Mouse (Mus musculus) CH12.LX (cell line): ENCODE results near the gene Lrrc8c. TPM values are rescaled to one million over a fixed set of nuclear protein-coding genes. Genes with fewer than 3 reads are reported as not detected.

Experiments
- DNase-seq: peaks from one replicate; pipeline ENCODE4 v3.0.0-alpha.2; 2013; ENCODE audit errors: extremely low read depth
- H3K27ac ChIP-seq: 2 replicates; pipeline ENCODE4 v1.5.1; 2012; ENCODE audit warnings: low read depth, mild to moderate bottlenecking, control low read depth, moderate library complexity; ENCODE audit not compliant: insufficient read depth
- H3K27me3 ChIP-seq: replicated peaks from 2 replicates; pipeline ENCODE3; 2012; ENCODE audit warnings: inconsistent platforms
- H3K36me3 ChIP-seq, 2 experiments: replicated peaks in 1 of 2; 2 replicates each; pipeline versions ENCODE3 to v1.6.1; 2012; ENCODE audit warnings: inconsistent platforms in 1 of 2, low read length in 1 of 2, mild to moderate bottlenecking in 1 of 2, mixed read lengths in 1 of 2, moderate library complexity in 1 of 2; ENCODE audit not compliant: control insufficient read depth in 1 of 2, insufficient read depth in 1 of 2
- H3K4me1 ChIP-seq, 2 experiments: 2 replicates each; pipeline ENCODE4 v1.6.1; 2012; ENCODE audit warnings: inconsistent platforms in 1 of 2, moderate library complexity in 1 of 2; ENCODE audit not compliant: insufficient read depth in 2 of 2, control insufficient read depth in 1 of 2
- H3K4me2 ChIP-seq: 2 replicates; pipeline ENCODE4 v1.6.1; 2012; ENCODE audit warnings: low read depth, mild to moderate bottlenecking, control low read depth; ENCODE audit not compliant: poor library complexity, insufficient read depth, severe bottlenecking
- H3K4me3 ChIP-seq, 3 experiments: fragments of 150-350 bp in 1 of 3; sonication (generic) in 1 of 3; replicated peaks in 1 of 3; 2 replicates each; pipeline versions ENCODE3 to v1.5.1; 2011 to 2012; ENCODE audit warnings: low read depth in 2 of 3, low read length in 2 of 3, mild to moderate bottlenecking in 2 of 3, moderate library complexity in 2 of 3, control low read depth in 1 of 3, improper control_type of control experiment in 1 of 3, inconsistent platforms in 1 of 3, mixed read lengths in 1 of 3; ENCODE audit not compliant: poor library complexity in 1 of 3
- H3K79me2 ChIP-seq: replicated peaks from 2 replicates; pipeline ENCODE4 v1.6.1; 2012; ENCODE audit warnings: mild to moderate bottlenecking, moderate library complexity; ENCODE audit not compliant: control insufficient read depth, poor library complexity, insufficient read depth, severe bottlenecking; ENCODE audit errors: extremely low read depth
- H3K9ac ChIP-seq: 2 replicates; pipeline ENCODE4 v1.6.1; 2012; ENCODE audit warnings: low read depth, mild to moderate bottlenecking, control low read depth, moderate library complexity; ENCODE audit not compliant: insufficient read depth
- H3K9me3 ChIP-seq: replicated peaks from 2 replicates; pipeline ENCODE3; 2012; ENCODE audit warnings: low read length, inconsistent platforms, mixed read lengths
- CHD2 ChIP-seq: IDR thresholded peaks from 2 replicates; pipeline ENCODE4 v1.6.1; 2011; ENCODE audit warnings: low read length, improper control_type of control experiment
- CTCF ChIP-seq, 2 experiments: IDR thresholded peaks in 1 of 2; conservative IDR thresholded peaks in 1 of 2; 2 replicates each; pipeline ENCODE4 v1.5.1; 2011 to 2012; ENCODE audit warnings: low read depth in 2 of 2, low read length in 2 of 2, improper control_type of control experiment in 1 of 2, inconsistent platforms in 1 of 2, mild to moderate bottlenecking in 1 of 2, moderate library complexity in 1 of 2
- EP300 ChIP-seq: IDR thresholded peaks from 2 replicates; pipeline ENCODE4 v1.6.1; 2011; ENCODE audit warnings: low read length, improper control_type of control experiment
- ETS1 ChIP-seq: conservative IDR thresholded peaks from 2 replicates; pipeline ENCODE4 v1.6.1; 2012; ENCODE audit warnings: low read depth, mild to moderate bottlenecking, inconsistent platforms, low read length, improper control_type of control experiment, moderate library complexity
- GABPA ChIP-seq: IDR thresholded peaks from 2 replicates; pipeline ENCODE4 v1.6.1; 2012; ENCODE audit warnings: low read depth, low read length, improper control_type of control experiment, inconsistent platforms; ENCODE audit not compliant: insufficient replicate concordance
- HCFC1 ChIP-seq: IDR thresholded peaks from 2 replicates; pipeline ENCODE4 v1.6.1; 2012; ENCODE audit warnings: low read depth, mild to moderate bottlenecking, inconsistent platforms, low read length, improper control_type of control experiment
- IRF4 ChIP-seq: IDR thresholded peaks from 2 replicates; pipeline ENCODE4 v1.6.1; 2014; ENCODE audit warnings: low read depth, mild to moderate bottlenecking, inconsistent platforms, low read length, improper control_type of control experiment
- JUN ChIP-seq: IDR thresholded peaks from 2 replicates; pipeline ENCODE4 v1.6.1; 2011; ENCODE audit warnings: low read depth, mild to moderate bottlenecking, low read length, improper control_type of control experiment, moderate library complexity; ENCODE audit not compliant: insufficient read depth
- KAT2A ChIP-seq: IDR thresholded peaks from 2 replicates; pipeline ENCODE4 v1.6.1; 2012; ENCODE audit warnings: low read length, improper control_type of control experiment, inconsistent platforms; ENCODE audit not compliant: insufficient replicate concordance
- MAX ChIP-seq: IDR thresholded peaks from 2 replicates; pipeline ENCODE4 v1.6.1; 2011; ENCODE audit warnings: low read length, improper control_type of control experiment
- MAZ ChIP-seq: IDR thresholded peaks from 2 replicates; pipeline ENCODE4 v1.6.1; 2012; ENCODE audit warnings: low read depth, mild to moderate bottlenecking, inconsistent platforms, low read length, improper control_type of control experiment, moderate library complexity
- MEF2A ChIP-seq: IDR thresholded peaks from 2 replicates; pipeline ENCODE4 v1.6.1; 2014; ENCODE audit warnings: low read depth, mild to moderate bottlenecking, inconsistent platforms, low read length, improper control_type of control experiment, borderline replicate concordance
- MXI1 ChIP-seq: IDR thresholded peaks from 2 replicates; pipeline ENCODE4 v1.6.1; 2011; ENCODE audit warnings: mild to moderate bottlenecking, low read depth, low read length, improper control_type of control experiment
- PAX5 ChIP-seq: IDR thresholded peaks from 2 replicates; pipeline ENCODE4 v1.6.1; 2012; ENCODE audit warnings: low read length, inconsistent platforms, mixed read lengths
- POLR2A ChIP-seq: IDR thresholded peaks from 2 replicates; pipeline ENCODE4 v1.6.1; 2011; ENCODE audit warnings: low read depth, mild to moderate bottlenecking, improper control_type of control experiment, low read length
- RAD21 ChIP-seq: IDR thresholded peaks from 2 replicates; pipeline ENCODE4 v1.6.1; 2011; ENCODE audit warnings: low read depth, mild to moderate bottlenecking, low read length, improper control_type of control experiment, moderate library complexity
- SIN3A ChIP-seq: IDR thresholded peaks from 2 replicates; pipeline ENCODE4 v1.6.1; 2012; ENCODE audit warnings: low read length, improper control_type of control experiment, inconsistent platforms
- TBP ChIP-seq: conservative IDR thresholded peaks from 2 replicates; pipeline ENCODE4 v1.6.1; 2011; ENCODE audit warnings: low read depth, low read length, improper control_type of control experiment
- UBTF ChIP-seq: IDR thresholded peaks from 2 replicates; pipeline ENCODE4 v1.6.1; 2012; ENCODE audit warnings: low read depth, mild to moderate bottlenecking, inconsistent platforms, low read length, improper control_type of control experiment, moderate library complexity
- USF1 ChIP-seq: IDR thresholded peaks from 2 replicates; pipeline ENCODE4 v1.6.1; 2014; ENCODE audit warnings: low read depth, mild to moderate bottlenecking, inconsistent platforms, low read length, improper control_type of control experiment
- ZC3H11A ChIP-seq: IDR thresholded peaks from 2 replicates; pipeline ENCODE4 v1.6.1; 2012; ENCODE audit warnings: low read depth, mild to moderate bottlenecking, inconsistent platforms, low read length, improper control_type of control experiment
- ZKSCAN1 ChIP-seq: IDR thresholded peaks from 2 replicates; pipeline ENCODE4 v1.6.1; 2012; ENCODE audit warnings: low read depth, inconsistent platforms, low read length, improper control_type of control experiment, borderline replicate concordance
- dilution Hi-C: fragments of 300-500 bp; cut with MboI; formaldehyde crosslinking; loops from 2 replicates; pipeline ENCODE4 v1.14.3; 2020; ENCODE audit warnings: low sequenced_read_pairs; ENCODE audit not compliant: extremely low pct_unique_long_range_greater_than_20kb, extremely low pct_ligation_motif_present
- in situ Hi-C: fragments of 300-500 bp; cut with MboI; formaldehyde crosslinking; loops from 3 replicates; pipeline ENCODE4 v1.14.3; 2019; ENCODE audit warnings: low sequenced_read_pairs, low pct_ligation_motif_present, low pct_unique_long_range_greater_than_20kb, mixed read lengths
- polyA plus RNA-seq: library from polyadenylated mRNA; unstranded; fragments of >175 nt; gene quantifications from 2 replicates; pipeline ENCODE4 v1.2.1, GENCODE M21; 2012; ENCODE audit warnings: low read depth; ENCODE audit not compliant: insufficient read length
- total RNA-seq, 2 experiments: library from RNA; depleted of rRNA; stranded (reverse); fragments of 300-350 nt in 1 of 2; fragments of >200 nt in 1 of 2; gene quantifications; 2 replicates each; pipeline ENCODE4 v1.2.3; 2012 to 2014

The Lrrc8c gene
- total and polyA plus RNA-seq, 3 experiments = 3.3 to 10.3 (median 5.9) TPM

GRCm38 (mm10) chr5:105648648-105649287 is 129.6 kb downstream of the Lrrc8c start (continued):
- no peak for TF ChIP-seq KAT2A
- TF ChIP-seq UBTF = no peak
- no peak for TF ChIP-seq JUN
- peak; percentile 78 for TF ChIP-seq POLR2A
- peak; percentile 37 for TF ChIP-seq RAD21
- peak; percentile 29; the same call in 1 of the 2 replicates for TF ChIP-seq MAX
- TF ChIP-seq SIN3A = peak; percentile 52; the same call in 1 of the 2 replicates
- TF ChIP-seq IRF4 = peak; percentile 66; the same call in 1 of the 2 replicates
- peak in 1 of 2 experiments; percentile 38; a peak in 2 of 4 replicates for TF ChIP-seq CTCF (conservative IDR thresholded peaks at IDR 0.05 in 1 of 2, IDR thresholded peaks at IDR 0.05 in 1 of 2; ENCODE audit: low read depth in 2 of 2, low read length in 2 of 2)
- peak; percentile 46; the same call in 1 of the 2 replicates for TF ChIP-seq MEF2A

DNA sequence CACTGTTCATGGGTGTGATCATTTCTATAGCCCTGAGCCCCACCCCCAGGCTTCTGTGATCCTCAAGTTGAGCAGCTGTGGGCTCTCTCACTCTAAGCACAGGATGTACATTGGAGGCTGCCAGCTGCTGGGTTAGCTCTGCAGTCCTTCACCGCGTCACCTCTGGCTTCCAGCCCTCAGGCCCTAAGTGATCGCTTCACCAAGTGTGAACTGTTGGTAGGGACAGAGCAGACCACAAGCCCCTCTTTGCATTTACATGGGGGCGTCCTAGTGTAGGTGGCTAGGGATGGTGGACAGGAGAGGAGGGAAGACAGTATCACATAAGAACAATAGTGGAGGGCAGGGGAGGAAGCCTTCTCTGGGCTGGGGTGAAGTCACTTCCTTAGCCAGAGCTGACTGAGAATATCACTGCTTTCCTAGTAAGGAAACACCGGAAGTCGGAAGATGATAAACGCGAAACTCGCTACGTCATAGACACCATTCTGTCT is 130.4 kb downstream of the Lrrc8c start:
- no peak overlapping the region for H3K9ac ChIP-seq
- H3K36me3 ChIP-seq = peaks cover 0 to 8% of the 10 kb centered on the region in 2 experiments
- H3K4me1 ChIP-seq = peaks cover 14 to 57% of the 10 kb centered on the region in 2 experiments
- H3K27me3 ChIP-seq = no peaks in the 10 kb centered on the region
- no peaks in the 10 kb centered on the region for H3K9me3 ChIP-seq
- no peaks in the 10 kb centered on the region for H3K79me2 ChIP-seq
- TF ChIP-seq ETS1 (no peak; the same call in 1 of the 2 replicates), PAX5 (no peak), HCFC1 (no peak), RAD21 (no peak), JUN (no peak), MEF2A (no peak), CHD2 (0 out of 2 replicates have a peak, but pooled peaks have one; percentile 20), UBTF (no peak), EP300 (no peak), USF1 (no peak), MXI1 (0 out of 2 replicates have a peak, but pooled peaks have one; percentile 22), GABPA (no peak), MAZ (no peak), TBP (no peak), ZKSCAN1 (no peak), ZC3H11A (no peak)
- H3K27ac ChIP-seq = no peak overlapping the region
- dilution Hi-C loops (no loop called here), in situ Hi-C loops (loop anchor here (5.0 kb wide), 2 partner anchors 152 to 242 kb away; no protein-coding TSS in a partner anchor)
- DNase-seq = peak; percentile 40
- no peak overlapping the region for H3K4me3 ChIP-seq
- no peak overlapping the region for H3K4me2 ChIP-seq
